Comparison of ENCODE assay signal across 15 mouse cellular contexts in genomic region chr10:44461063-44461462, GRCm38 (mm10).
"Had no signal": no experiment of that assay in that cellular context is flagged by ENCODE, and none has a peak within 500 bp of the region (broad histone marks: within the 10 kb centered on the region; RNA-seq: fewer than 3 reads in every experiment).

No protein-coding gene starts in this region.

- H3K4me2 ChIP-seq: neural tube, embryonic 15.5 days; stomach, embryonic 15.5 days had no signal

- DNase-seq: retina, postnatal 1 day; right cerebral cortex, adult 18-20 months; right cerebral cortex, postnatal 14 days; right cerebral cortex, postnatal 25 days; right cerebral cortex, postnatal 4 days; spleen, adult 18-20 months; thymus, adult 18-20 months; thymus, adult 2 months; thymus, postnatal 14 days; thymus, postnatal 25 days; thymus, postnatal 36 days; thymus, postnatal 4 days had no signal

- H3K9me3 ChIP-seq: neural tube, embryonic 15.5 days; stomach, embryonic 15.5 days had no signal

- H3K27ac ChIP-seq: neural tube, embryonic 15.5 days; stomach, embryonic 15.5 days; stomach, postnatal 0 days had no signal

- H3K9ac ChIP-seq: neural tube, embryonic 15.5 days; stomach, embryonic 15.5 days had no signal

- H3K36me3 ChIP-seq: neural tube, embryonic 15.5 days; stomach, embryonic 15.5 days had no signal

- H3K4me3 ChIP-seq: neural tube, embryonic 15.5 days; stomach, embryonic 15.5 days had no signal
